Mouse (Mus musculus) spleen, adult 2 months (tissue): ENCODE measurements around the gene Gmeb2.

Experiments
- CTCF ChIP-seq: fragments of 200-500 bp; IDR thresholded peaks from 2 replicates; pipeline ENCODE4 v1.5.1; 2011; ENCODE audit warnings: mild to moderate bottlenecking, inconsistent platforms; ENCODE audit not compliant: insufficient read depth, insufficient read length, insufficient replicate concordance; ENCODE audit errors: extremely low read depth
- POLR2A ChIP-seq: fragments of 200-500 bp; IDR thresholded peaks from 2 replicates; pipeline ENCODE4 v1.6.1; 2011; ENCODE audit warnings: low read depth, low read length, inconsistent platforms

- TF ChIP-seq CTCF (no peak), POLR2A (no peak)
Observed at GRCm38 (mm10) chr2:181228335-181228734, 59.5 kb downstream of the Gmeb2 start.
